Mouse (Mus musculus) E14TG2a.4 (cell line): ENCODE results near the gene Asah2.

Experiments used
- H3K27me3 ChIP-seq: 2 replicates; pipeline ENCODE4 v1.6.1; 2014; ENCODE audit warnings: low read length, control low read depth; ENCODE audit not compliant: insufficient read depth
- H3K36me3 ChIP-seq: 2 replicates; pipeline ENCODE4 v1.6.1; 2014; ENCODE audit warnings: low read length, control low read depth; ENCODE audit not compliant: insufficient read depth
- H3K4me1 ChIP-seq: replicated peaks from 2 replicates; pipeline ENCODE4 v1.6.1; 2014; ENCODE audit warnings: low read depth, low read length, control low read depth
- H3K4me3 ChIP-seq: replicated peaks from 2 replicates; pipeline ENCODE4 v1.5.1; 2014; ENCODE audit warnings: mild to moderate bottlenecking, low read length
- H3K9me3 ChIP-seq: 2 replicates; pipeline ENCODE4 v1.6.1; 2014; ENCODE audit warnings: low read length, control low read depth
- CTCF ChIP-seq: conservative IDR thresholded peaks from 2 replicates; pipeline ENCODE4 v1.5.1; 2014; ENCODE audit warnings: low read length
- NANOG ChIP-seq: IDR thresholded peaks from 2 replicates; pipeline ENCODE4 v1.6.1; 2014; ENCODE audit warnings: borderline replicate concordance, low read length, mixed read lengths
- POU5F1 ChIP-seq: IDR thresholded peaks from 2 replicates; pipeline ENCODE4 v1.6.1; 2014; ENCODE audit warnings: low read length, borderline replicate concordance

Asah2 gene

DNA sequence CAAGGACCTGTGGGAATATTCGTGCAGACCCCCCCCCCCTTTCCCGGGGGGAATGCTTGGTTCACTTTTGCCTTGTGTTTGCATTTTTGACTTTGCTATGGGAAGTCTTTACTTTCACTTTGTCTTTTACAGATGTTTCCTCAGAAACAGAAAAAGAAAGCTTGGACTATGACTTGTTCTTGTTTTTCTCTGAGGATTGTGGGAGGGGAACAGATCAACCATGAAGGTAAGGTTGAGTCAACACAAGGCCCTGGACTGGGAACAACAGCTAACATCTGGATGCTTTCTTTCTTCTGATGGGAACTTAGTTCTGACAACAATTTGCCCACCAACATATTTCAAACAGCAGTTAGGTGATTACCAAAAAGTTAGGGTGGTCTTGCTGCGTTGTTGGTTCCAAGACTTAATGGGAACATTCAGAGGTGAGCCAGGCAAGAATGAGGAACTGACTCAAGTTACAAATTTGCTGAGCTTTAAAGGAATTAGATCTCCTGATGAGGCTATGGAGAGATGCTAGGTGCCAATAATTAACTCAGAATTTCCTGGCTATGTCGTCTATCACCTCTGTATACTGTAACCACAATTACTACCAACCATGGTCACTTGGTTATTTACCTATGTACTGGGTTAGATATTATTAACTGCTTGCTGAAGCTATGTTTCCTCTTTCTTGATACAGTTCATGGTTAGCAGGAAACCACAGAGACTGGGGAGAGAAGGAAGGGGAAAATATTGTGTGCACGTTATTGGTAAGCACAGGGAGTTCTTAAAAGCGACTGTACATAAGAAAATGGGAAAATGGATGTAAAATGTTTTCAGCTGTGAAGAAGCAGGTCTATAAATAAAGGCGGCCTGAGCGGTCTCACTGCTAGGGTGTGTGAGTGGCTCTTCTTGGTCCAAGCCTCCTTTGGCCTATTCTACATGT lies 4.1 kb upstream of the Asah2 start:
- Histone ChIP-seq H3K4me3 (no peak overlapping the region), H3K36me3 (no peaks in the 10 kb centered on the region), H3K4me1 (peaks cover 20% of the 10 kb centered on the region), H3K27me3 (peaks cover 5% of the 10 kb centered on the region), H3K9me3 (no peaks in the 10 kb centered on the region)
- no peak for TF ChIP-seq CTCF
- TF ChIP-seq POU5F1, result no peak
- TF ChIP-seq NANOG, result no peak

DNA sequence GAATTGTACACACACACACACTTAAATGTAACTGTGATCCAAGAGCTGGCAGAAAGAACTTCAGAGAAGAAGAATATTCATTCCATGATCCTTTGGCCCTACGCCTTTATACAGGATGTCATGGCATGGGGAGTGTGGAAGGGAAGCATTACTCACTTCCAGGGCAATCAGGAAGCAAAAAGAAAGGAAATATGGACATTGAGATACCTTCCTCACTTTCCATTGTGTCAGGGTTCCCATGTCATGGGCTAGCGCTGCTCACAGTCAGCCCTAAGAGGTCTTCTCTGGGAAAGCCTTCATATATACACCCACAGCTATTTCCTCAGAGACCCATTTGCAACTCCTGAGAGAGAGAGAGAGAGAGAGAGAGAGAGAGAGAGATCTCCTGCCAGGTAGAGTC lies 1.3 kb downstream of the Asah2 start:
- H3K27me3 ChIP-seq, result peaks cover 28% of the 10 kb centered on the region
- H3K9me3 ChIP-seq, result no peaks in the 10 kb centered on the region
- no peaks in the 10 kb centered on the region for H3K36me3 ChIP-seq

DNA sequence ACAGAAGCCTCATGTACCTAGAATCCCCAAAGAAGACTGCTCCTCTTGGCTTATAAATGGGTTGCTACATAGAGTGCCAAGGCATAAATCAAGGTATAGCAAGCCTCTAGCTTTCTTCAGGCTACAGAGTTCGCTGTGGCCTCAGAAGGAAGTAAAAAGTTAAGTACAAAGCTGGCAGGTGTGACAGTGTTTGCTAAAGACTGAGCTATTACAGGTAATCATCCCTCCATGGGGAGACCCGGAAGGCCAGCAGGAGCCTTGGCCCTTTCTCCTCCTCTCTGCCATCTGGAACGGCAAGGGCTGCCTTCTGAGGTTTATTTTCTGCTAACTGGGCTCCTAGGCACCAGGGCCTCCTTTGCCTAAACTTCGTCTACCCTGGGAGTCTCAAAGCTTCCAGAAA lies 3.8 kb downstream of the Asah2 start:
- Histone ChIP-seq H3K9me3 (no peaks in the 10 kb centered on the region), H3K27me3 (peaks cover 28% of the 10 kb centered on the region), H3K4me3 (no peak overlapping the region), H3K36me3 (no peaks in the 10 kb centered on the region), H3K4me1 (peaks cover 18% of the 10 kb centered on the region)
- TF ChIP-seq NANOG (no peak), POU5F1 (no peak), CTCF (no peak)

More for the DNA sequence above, 1.3 kb downstream of the Asah2 start:
- TF ChIP-seq NANOG (no peak), CTCF (no peak), POU5F1 (no peak)
- H3K4me1 ChIP-seq, result peaks cover 32% of the 10 kb centered on the region
- H3K4me3 ChIP-seq, result no peak overlapping the region

DNA sequence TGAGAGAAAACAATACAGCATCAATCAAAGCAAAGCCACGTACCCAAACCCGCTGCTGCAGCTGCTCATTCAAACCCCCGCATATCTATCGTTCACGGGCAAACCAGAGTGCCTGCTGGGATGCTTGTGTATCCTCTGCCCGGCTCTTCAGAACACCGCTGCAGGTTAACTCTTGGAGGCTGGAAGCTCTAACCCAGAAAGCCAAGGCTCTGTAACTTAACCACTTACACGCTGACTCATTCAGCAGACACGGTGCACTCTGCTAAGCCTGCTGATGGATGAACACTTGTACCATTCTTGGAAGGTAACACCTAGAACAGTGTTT lies 5.1 kb downstream of the Asah2 start:
- Histone ChIP-seq H3K27me3 (peaks cover 28% of the 10 kb centered on the region), H3K9me3 (no peaks in the 10 kb centered on the region), H3K4me3 (no peak overlapping the region), H3K36me3 (no peaks in the 10 kb centered on the region), H3K4me1 (peaks cover 17% of the 10 kb centered on the region)
- TF ChIP-seq POU5F1 (no peak), NANOG (0 out of 2 replicates have a peak, but pooled peaks have one; percentile 28)

DNA sequence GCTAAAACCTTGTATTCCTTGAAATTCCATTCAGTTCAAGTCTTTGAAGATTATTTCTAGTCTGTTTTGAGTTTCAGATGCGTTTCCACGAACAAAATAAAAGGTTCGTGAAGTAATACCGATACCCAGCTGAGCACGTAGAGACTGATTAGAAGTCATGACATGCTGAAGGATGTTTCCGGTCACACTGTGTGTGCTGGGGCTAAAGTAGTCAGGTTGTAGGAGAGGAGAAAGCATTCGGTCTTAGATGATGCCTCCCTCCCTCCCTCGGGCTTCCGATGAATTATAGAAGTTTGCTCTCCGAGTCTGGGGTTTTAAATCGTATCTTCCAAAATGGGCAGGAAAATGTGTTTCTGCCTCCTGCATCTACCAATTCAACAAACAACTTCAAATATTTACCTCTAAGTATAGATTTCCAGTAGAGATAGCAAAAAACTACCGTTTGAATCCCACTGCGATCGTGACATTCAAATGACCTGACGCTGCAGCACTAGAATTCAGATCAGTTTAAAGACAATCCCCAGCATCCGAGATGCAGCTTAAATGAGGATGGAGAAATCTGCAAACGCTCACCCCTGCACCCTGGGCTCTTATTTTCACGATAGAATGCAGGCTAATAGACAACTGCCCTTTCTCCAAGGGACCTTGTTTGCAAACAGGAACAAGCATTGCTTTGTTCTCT lies 5.6 kb downstream of the Asah2 start:
- Histone ChIP-seq H3K9me3 (no peaks in the 10 kb centered on the region), H3K4me3 (no peak overlapping the region), H3K4me1 (peaks cover 14% of the 10 kb centered on the region), H3K27me3 (peaks cover 26% of the 10 kb centered on the region), H3K36me3 (no peaks in the 10 kb centered on the region)
- TF ChIP-seq CTCF (no peak), POU5F1 (no peak), NANOG (no peak)

DNA sequence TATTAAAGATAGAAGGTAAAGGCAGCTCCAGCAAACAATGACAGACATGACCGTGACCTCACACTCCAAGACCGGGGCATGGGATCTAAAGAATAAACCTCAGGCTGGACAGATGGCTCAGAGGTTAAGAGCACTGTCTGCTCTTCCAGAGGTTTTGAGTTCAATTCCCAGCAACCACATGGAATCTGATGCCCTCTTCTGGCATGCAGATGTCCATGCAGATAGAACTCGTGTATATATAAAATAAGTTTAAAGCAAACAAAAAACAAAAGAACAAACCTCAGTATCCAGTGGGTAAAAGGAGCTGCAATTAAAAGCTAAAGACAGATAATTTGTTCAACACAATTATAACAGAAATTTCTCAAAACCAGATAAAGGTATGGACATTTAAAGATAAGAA lies 9.4 kb downstream of the Asah2 start:
- no peak overlapping the region for H3K4me3 ChIP-seq
- peaks cover 2% of the 10 kb centered on the region; the same call in 1 of the 2 replicates for H3K27me3 ChIP-seq
- no peaks in the 10 kb centered on the region for H3K36me3 ChIP-seq
- no peaks in the 10 kb centered on the region for H3K9me3 ChIP-seq
- peaks cover 12% of the 10 kb centered on the region for H3K4me1 ChIP-seq
- TF ChIP-seq CTCF (no peak), POU5F1 (no peak), NANOG (no peak)

DNA sequence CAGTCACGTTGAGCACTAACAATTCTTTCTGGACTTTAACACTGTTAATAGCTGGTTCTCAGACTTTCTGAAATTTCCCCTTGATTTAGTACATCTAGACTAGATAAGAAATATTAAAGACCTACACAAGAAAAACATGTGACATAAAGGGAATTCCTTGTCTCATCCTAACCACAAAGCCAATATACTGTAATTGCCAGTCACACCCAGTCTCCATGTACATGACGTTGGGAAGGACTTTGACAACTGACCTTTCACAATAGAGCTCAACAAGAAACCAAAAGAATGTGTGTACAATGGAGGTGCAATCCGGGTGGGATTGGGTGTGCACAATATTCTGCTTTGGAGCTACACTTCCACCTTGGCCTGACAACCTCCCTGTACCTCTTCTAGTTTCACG lies 15.7 kb downstream of the Asah2 start:
- no peaks in the 10 kb centered on the region for H3K36me3 ChIP-seq
- H3K9me3 ChIP-seq, result no peaks in the 10 kb centered on the region
- H3K4me1 ChIP-seq, result no peaks in the 10 kb centered on the region
- no peak overlapping the region for H3K4me3 ChIP-seq
- TF ChIP-seq CTCF (no peak), NANOG (no peak), POU5F1 (no peak)
- 0 out of 2 replicates have a peak, but pooled peaks cover 2% of the 10 kb centered on the region for H3K27me3 ChIP-seq

DNA sequence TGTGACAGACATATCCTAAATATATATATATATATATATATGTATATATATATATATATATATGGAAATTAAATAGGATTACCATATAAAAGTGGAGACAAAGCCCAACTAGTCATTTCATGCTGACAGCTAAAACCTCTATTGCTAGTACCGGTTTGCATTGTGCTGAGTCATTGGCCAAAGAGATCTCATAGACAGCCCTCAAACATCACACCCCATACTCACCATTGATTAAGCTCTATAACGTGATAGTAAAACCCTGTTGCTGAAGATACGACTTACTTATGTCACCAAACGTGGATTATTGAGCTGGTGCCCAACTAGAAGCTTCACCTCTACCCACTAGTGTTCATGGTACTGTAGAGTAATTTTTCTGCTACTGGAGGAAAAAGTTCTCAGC lies 17.2 kb downstream of the Asah2 start:
- H3K36me3 ChIP-seq, result no peaks in the 10 kb centered on the region
- no peak overlapping the region for H3K4me3 ChIP-seq
- no peaks in the 10 kb centered on the region for H3K4me1 ChIP-seq
- no peaks in the 10 kb centered on the region for H3K27me3 ChIP-seq
- H3K9me3 ChIP-seq, result no peaks in the 10 kb centered on the region
- no peak for TF ChIP-seq NANOG
- TF ChIP-seq CTCF, result no peak
- no peak for TF ChIP-seq POU5F1

DNA sequence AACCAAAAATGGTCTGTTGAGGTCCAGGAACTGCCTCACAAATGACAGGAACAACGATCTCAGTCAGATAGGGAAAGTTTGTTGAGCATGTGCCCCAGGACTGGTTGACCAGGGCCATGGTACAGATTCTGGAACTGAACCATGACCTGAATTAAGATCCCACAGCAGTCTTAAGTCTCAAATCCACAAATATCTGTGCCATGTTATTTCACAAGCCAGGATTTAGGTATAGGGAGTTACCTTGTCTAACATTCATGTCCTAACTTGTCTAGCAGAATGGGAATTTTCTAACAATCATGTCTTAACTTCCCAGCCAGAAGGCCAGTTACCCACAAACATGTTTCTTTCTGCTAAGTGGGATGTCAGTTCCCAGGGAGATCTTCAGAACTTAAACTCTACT lies 19.4 kb downstream of the Asah2 start:
- Histone ChIP-seq H3K36me3 (no peaks in the 10 kb centered on the region), H3K4me1 (no peaks in the 10 kb centered on the region), H3K9me3 (no peaks in the 10 kb centered on the region), H3K4me3 (no peak overlapping the region), H3K27me3 (no peaks in the 10 kb centered on the region)
- TF ChIP-seq NANOG, result no peak
- TF ChIP-seq POU5F1, result no peak
- no peak for TF ChIP-seq CTCF
